Mouse (Mus musculus): ENCODE data around the gene Upk3b.

DNA sequence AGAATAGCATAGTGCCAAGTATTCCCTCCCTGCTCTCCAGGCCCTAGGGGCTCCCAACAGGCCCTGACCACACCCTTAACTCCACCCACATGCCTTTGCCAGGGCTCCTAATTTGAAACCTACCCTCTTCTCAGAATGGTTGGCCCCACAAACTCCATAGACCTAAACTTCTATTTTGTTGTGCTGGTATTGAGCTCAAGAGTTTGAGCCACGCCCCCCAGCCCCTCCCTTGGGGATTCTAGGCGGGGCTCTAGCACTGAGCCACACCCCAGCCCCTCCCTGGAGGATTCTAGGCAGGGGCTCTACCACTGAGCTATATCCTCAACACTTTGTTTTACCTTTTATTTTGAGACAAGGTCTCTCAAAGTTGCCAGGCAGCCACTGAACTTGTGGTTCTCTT is 3.0 kb downstream of the Upk3b start:
- TF ChIP-seq POLR2A (IDR thresholded peaks at IDR 0.05; ENCODE audit: low read depth, low read length) (no peak), CTCF (IDR thresholded peaks at IDR 0.05; ENCODE audit: extremely low read depth, insufficient read length, insufficient replicate concordance, low read depth, low read length) (no peak)
